Comparison of ENCODE assay signal across 11 mouse cellular contexts in the genomic region with DNA sequence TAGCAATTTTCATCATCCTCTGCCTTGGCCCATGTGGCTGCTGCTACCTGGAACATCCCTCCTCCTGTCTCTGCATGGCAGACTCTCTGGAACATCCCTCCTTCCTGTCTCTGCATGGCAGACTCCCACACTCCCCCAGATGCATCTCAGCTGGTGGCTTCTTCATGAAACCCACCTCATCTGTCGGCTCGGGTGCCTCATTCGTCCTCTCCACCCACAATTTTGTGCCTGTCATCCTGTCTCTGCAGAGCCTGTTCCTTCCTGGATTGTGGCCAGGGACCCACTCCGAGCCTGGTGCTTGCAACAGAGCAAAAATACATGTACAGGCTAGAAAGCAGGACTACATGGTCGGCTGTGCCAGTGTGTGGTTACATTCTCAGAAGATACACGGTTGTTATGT.
DNase-seq lines count a peak whose midpoint lies in the region; ATAC-seq and TF ChIP-seq lines count a peak whose summit lies in the region.
"Had no signal": no experiment of that assay in that cellular context is flagged by ENCODE, and none has a peak within 500 bp of the region (broad histone marks: within the 10 kb centered on the region; RNA-seq: fewer than 3 reads in every experiment).

No protein-coding gene starts in this region.

- ATAC-seq in heart, embryonic 13.5 days (ENCODE audit: extremely low read depth, insufficient number of reproducible peaks, low FRiP score, low TSS enrichment): no peak
- no peak for ATAC-seq in heart, embryonic 12.5 days (ENCODE audit: insufficient number of reproducible peaks, low FRiP score)
- no peak for ATAC-seq in lung, postnatal 0 days

- WGBS in heart, embryonic 13.5 days: 29% methylated on average over 6 of the region's 6 CpGs
- 40% methylated on average over 6 of the region's 6 CpGs for WGBS in heart, embryonic 12.5 days
- WGBS in lung, postnatal 0 days: 21% methylated on average over 6 of the region's 6 CpGs

- no peak overlapping the region for H3K4me3 ChIP-seq in heart, embryonic 13.5 days
- no peak overlapping the region for H3K4me3 ChIP-seq in heart, embryonic 12.5 days
- no peak overlapping the region for H3K4me3 ChIP-seq in lung, postnatal 0 days (ENCODE audit: low read depth, low read length)

- H3K9ac ChIP-seq in heart, embryonic 13.5 days: no peak overlapping the region
- H3K9ac ChIP-seq in heart, embryonic 12.5 days: no peak overlapping the region
- H3K9ac ChIP-seq in lung, postnatal 0 days (replicated peaks; ENCODE audit: low read depth): no peak overlapping the region

- DNase-seq in lung, postnatal 14 days: peak; percentile 18
- no peak for DNase-seq in lung, postnatal 0 days (ENCODE audit: low spot score)
- peak; percentile 72 to 79 for DNase-seq in left cerebral cortex, adult 18-20 months (ENCODE audit: low spot score in 2 of 2)
- peak; percentile 72 for DNase-seq in right cerebral cortex, postnatal 25 days
- no peak for DNase-seq in cerebellum, adult 11-12 months
- no peak for DNase-seq in spleen, postnatal 10 days (ENCODE audit: low spot score in 2 of 2)
- DNase-seq: B cell, adult 2 months; kidney, adult 9 months had no signal

- no peaks in the 10 kb centered on the region for H3K36me3 ChIP-seq in heart, embryonic 13.5 days
- no peaks in the 10 kb centered on the region for H3K36me3 ChIP-seq in heart, embryonic 12.5 days
- H3K36me3 ChIP-seq in lung, postnatal 0 days (ENCODE audit: insufficient read depth, low read length): no peaks in the 10 kb centered on the region

- peaks cover 40% of the 10 kb centered on the region for H3K4me1 ChIP-seq in heart, embryonic 13.5 days
- H3K4me1 ChIP-seq in heart, embryonic 12.5 days (replicated peaks): peaks cover 35% of the 10 kb centered on the region
- H3K4me1 ChIP-seq in lung, postnatal 0 days (ENCODE audit: insufficient read depth, low read depth, low read length): no peaks in the 10 kb centered on the region

- TF ChIP-seq CTCF in lung, postnatal 0 days (IDR thresholded peaks at IDR 0.05): no peak

- H3K27me3 ChIP-seq in heart, embryonic 13.5 days (replicated peaks): no peaks in the 10 kb centered on the region
- no peaks in the 10 kb centered on the region for H3K27me3 ChIP-seq in heart, embryonic 12.5 days (replicated peaks)
- no peaks in the 10 kb centered on the region for H3K27me3 ChIP-seq in lung, postnatal 0 days (replicated peaks; ENCODE audit: insufficient read depth, low read length)

- no peaks in the 10 kb centered on the region for H3K9me3 ChIP-seq in heart, embryonic 13.5 days
- H3K9me3 ChIP-seq in heart, embryonic 12.5 days (replicated peaks): no peaks in the 10 kb centered on the region
- no peaks in the 10 kb centered on the region for H3K9me3 ChIP-seq in lung, postnatal 0 days (ENCODE audit: low read length)

- H3K4me2 ChIP-seq in heart, embryonic 13.5 days: no peak overlapping the region
- no peak overlapping the region for H3K4me2 ChIP-seq in heart, embryonic 12.5 days
- no peak overlapping the region for H3K4me2 ChIP-seq in lung, postnatal 0 days (replicated peaks; ENCODE audit: low read depth, low read length)

- no peak for TF ChIP-seq EP300 in lung, postnatal 0 days (IDR thresholded peaks at IDR 0.05)

- H3K27ac ChIP-seq in heart, embryonic 13.5 days (replicated peaks): peak overlapping the region; percentile 21; the same call in 1 of the 2 replicates
- no peak overlapping the region for H3K27ac ChIP-seq in heart, embryonic 12.5 days (ENCODE audit: poor library complexity, severe bottlenecking)
- H3K27ac ChIP-seq in lung, postnatal 0 days (ENCODE audit: low read length): no peak overlapping the region
- H3K27ac ChIP-seq: stomach, postnatal 0 days had no signal

Comparison
In these comparisons a context has a peak if more than half of its experiments do, and no peak if none do; other contexts are left out.
1. DNase-seq: peak in lung, postnatal 14 days (single experiment), left cerebral cortex, adult 18-20 months (2 of 2) and right cerebral cortex, postnatal 25 days (single experiment); none in lung, postnatal 0 days (single experiment), cerebellum, adult 11-12 months (single experiment) and spleen, postnatal 10 days (0 of 2).